Mouse (Mus musculus): Measurements from ENCODE around the gene Cyth3. TPM values are rescaled to one million over a fixed set of nuclear protein-coding genes. Genes with fewer than 3 reads are reported as not detected.

Gene Cyth3
- total and polyA plus RNA-seq, 2 experiments from 2014 or later: 35.5 to 43.3 TPM

GRCm38 (mm10) chr5:143670740-143671415, 48.6 kb downstream of the Cyth3 start:
- WGBS: 60% methylated on average over 6 of the region's 6 CpGs
- no peak for DNase-seq (ENCODE audit: low spot score)
- H3K4me3 ChIP-seq (ENCODE audit: low read length): no peak overlapping the region

GRCm38 (mm10) chr5:143674576-143674975, 52.3 kb downstream of the Cyth3 start:
- no peaks in the 10 kb centered on the region for H3K36me3 ChIP-seq (ENCODE audit: insufficient read depth, low read length)
- no peak overlapping the region for H3K4me2 ChIP-seq (ENCODE audit: low read depth, low read length)
- TF ChIP-seq CTCF (IDR thresholded peaks at IDR 0.05; ENCODE audit: low read depth): no peak
- no peak overlapping the region for H3K4me3 ChIP-seq (ENCODE audit: low read length)
- no peak overlapping the region for H3K27ac ChIP-seq
- WGBS: 75% methylated on average over 5 of the region's 5 CpGs
- H3K27me3 ChIP-seq (ENCODE audit: insufficient read depth, low read length): no peaks in the 10 kb centered on the region
- H3K9me3 ChIP-seq (ENCODE audit: low read length): no peaks in the 10 kb centered on the region
- no peak for ATAC-seq
- H3K9ac ChIP-seq (replicated peaks; ENCODE audit: low read length): no peak overlapping the region
- H3K4me1 ChIP-seq (ENCODE audit: insufficient read depth, low read length): no peaks in the 10 kb centered on the region
- DNase-seq (ENCODE audit: low spot score): no peak

More at GRCm38 (mm10) chr5:143670740-143671415, 48.6 kb downstream of the Cyth3 start:
- Histone ChIP-seq H3K36me3 (ENCODE audit: insufficient read depth, low read length) (no peaks in the 10 kb centered on the region), H3K4me1 (ENCODE audit: insufficient read depth, low read length) (no peaks in the 10 kb centered on the region), H3K27me3 (ENCODE audit: insufficient read depth, low read length) (no peaks in the 10 kb centered on the region), H3K9ac (replicated peaks; ENCODE audit: low read length) (no peak overlapping the region), H3K9me3 (ENCODE audit: low read length) (no peaks in the 10 kb centered on the region), H3K27ac (no peak overlapping the region), H3K4me2 (ENCODE audit: low read depth, low read length) (no peak overlapping the region)
- ATAC-seq: 0 out of 2 replicates have a peak, but pooled peaks have one; percentile 58
- no peak for TF ChIP-seq CTCF (IDR thresholded peaks at IDR 0.05; ENCODE audit: low read depth)

GRCm38 (mm10) chr5:143676218-143676985, 54.2 kb downstream of the Cyth3 start:
- no peak for DNase-seq (ENCODE audit: low spot score)
- Histone ChIP-seq H3K27me3 (ENCODE audit: insufficient read depth, low read length) (no peaks in the 10 kb centered on the region), H3K4me2 (ENCODE audit: low read depth, low read length) (no peak overlapping the region), H3K9me3 (ENCODE audit: low read length) (no peaks in the 10 kb centered on the region), H3K4me3 (ENCODE audit: low read length) (no peak overlapping the region), H3K4me1 (ENCODE audit: insufficient read depth, low read length) (no peaks in the 10 kb centered on the region), H3K36me3 (ENCODE audit: insufficient read depth, low read length) (no peaks in the 10 kb centered on the region), H3K27ac (no peak overlapping the region), H3K9ac (replicated peaks; ENCODE audit: low read length) (no peak overlapping the region)
- WGBS: 84% methylated on average over 5 of the region's 5 CpGs
- no peak for TF ChIP-seq CTCF (IDR thresholded peaks at IDR 0.05; ENCODE audit: low read depth)
- ATAC-seq: no peak

GRCm38 (mm10) chr5:143677363-143677762, 55.1 kb downstream of the Cyth3 start:
- Histone ChIP-seq H3K9me3 (ENCODE audit: low read length) (no peaks in the 10 kb centered on the region), H3K9ac (replicated peaks; ENCODE audit: low read length) (no peak overlapping the region), H3K27me3 (ENCODE audit: insufficient read depth, low read length) (no peaks in the 10 kb centered on the region), H3K27ac (no peak overlapping the region), H3K4me1 (ENCODE audit: insufficient read depth, low read length) (no peaks in the 10 kb centered on the region), H3K36me3 (ENCODE audit: insufficient read depth, low read length) (no peaks in the 10 kb centered on the region), H3K4me3 (ENCODE audit: low read length) (no peak overlapping the region), H3K4me2 (ENCODE audit: low read depth, low read length) (no peak overlapping the region)
- DNase-seq (ENCODE audit: low spot score) (no peak), ATAC-seq (no peak)
- 61% methylated on average over 4 of the region's 4 CpGs for WGBS
- no peak for TF ChIP-seq CTCF (IDR thresholded peaks at IDR 0.05; ENCODE audit: low read depth)

DNA sequence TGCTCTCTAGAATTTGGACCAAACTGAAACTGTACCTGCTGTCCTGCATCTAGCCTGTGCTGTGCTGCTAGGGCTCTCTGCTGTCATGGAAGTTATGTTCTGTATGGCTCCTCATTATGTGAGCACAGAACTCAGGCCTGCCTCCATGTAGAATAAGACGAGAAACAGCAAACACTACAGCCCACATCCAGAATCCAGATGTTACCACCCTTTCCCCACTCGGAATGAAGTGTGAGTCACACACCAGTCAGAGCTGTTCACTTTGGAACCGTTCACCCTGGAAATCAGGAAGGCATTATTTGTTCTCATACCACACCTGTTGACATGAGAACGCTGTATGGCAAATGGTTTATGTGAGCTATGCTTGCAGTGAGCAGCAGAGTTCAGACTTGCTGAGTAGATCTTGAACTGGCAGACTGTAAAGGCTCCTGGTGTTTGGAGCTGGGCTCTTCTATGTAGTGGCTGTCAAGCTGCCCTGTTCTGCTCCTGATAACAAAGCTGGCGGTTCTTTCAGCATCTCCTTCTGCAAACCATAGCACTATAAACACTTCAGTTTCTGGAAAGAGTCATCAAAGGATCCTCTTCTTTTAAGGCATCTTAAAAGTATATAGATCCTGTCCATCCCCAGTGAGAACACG, 56.5 kb downstream of the Cyth3 start:
- Histone ChIP-seq H3K27me3 (ENCODE audit: insufficient read depth, low read length) (no peaks in the 10 kb centered on the region), H3K4me1 (ENCODE audit: insufficient read depth, low read length) (no peaks in the 10 kb centered on the region), H3K4me3 (ENCODE audit: low read length) (no peak overlapping the region), H3K27ac (no peak overlapping the region), H3K4me2 (ENCODE audit: low read depth, low read length) (no peak overlapping the region), H3K36me3 (ENCODE audit: insufficient read depth, low read length) (no peaks in the 10 kb centered on the region), H3K9ac (replicated peaks; ENCODE audit: low read length) (no peak overlapping the region), H3K9me3 (ENCODE audit: low read length) (no peaks in the 10 kb centered on the region)
- no peak for TF ChIP-seq CTCF (IDR thresholded peaks at IDR 0.05; ENCODE audit: low read depth)
- DNase-seq (ENCODE audit: low spot score): no peak
- WGBS: 78% methylated on average over 6 of the region's 6 CpGs
- no peak for ATAC-seq

GRCm38 (mm10) chr5:143679654-143680053, 57.4 kb downstream of the Cyth3 start:
- no peak overlapping the region for H3K9ac ChIP-seq (replicated peaks; ENCODE audit: low read length)
- DNase-seq (ENCODE audit: low spot score) (no peak), ATAC-seq (no peak)
- no peaks in the 10 kb centered on the region for H3K9me3 ChIP-seq (ENCODE audit: low read length)
- no peaks in the 10 kb centered on the region for H3K4me1 ChIP-seq (ENCODE audit: insufficient read depth, low read length)
- no peak overlapping the region for H3K27ac ChIP-seq
- TF ChIP-seq CTCF (IDR thresholded peaks at IDR 0.05; ENCODE audit: low read depth): no peak
- H3K27me3 ChIP-seq (ENCODE audit: insufficient read depth, low read length): no peaks in the 10 kb centered on the region
- H3K36me3 ChIP-seq (ENCODE audit: insufficient read depth, low read length): no peaks in the 10 kb centered on the region
- 78% methylated on average over 6 of the region's 6 CpGs for WGBS
- H3K4me2 ChIP-seq (ENCODE audit: low read depth, low read length): no peak overlapping the region
- no peak overlapping the region for H3K4me3 ChIP-seq (ENCODE audit: low read length)
